Mouse (Mus musculus) gastrocnemius, adult 8-10 months (tissue): Measurements from ENCODE around the gene Mr1. TPM values are rescaled to one million over a fixed set of nuclear protein-coding genes. Genes with fewer than 3 reads are reported as not detected.

Experiments used
- DNase-seq, 2 experiments: peaks; one replicate each; pipeline ENCODE4 v3.0.0; 2022; ENCODE audit warnings: low spot score in 2 of 2
- total RNA-seq, 4 experiments: library from RNA; stranded (reverse); gene quantifications; 2 replicates each; pipeline ENCODE4 v1.2.4; 2022

Mr1 gene
- total RNA-seq, 4 experiments from 2014 or later: 12.4 to 16.1 (median 13.3) TPM

GRCm38 (mm10) chr1:155134866-155135265, 11.7 kb downstream of the Mr1 start:
- no peak for DNase-seq

DNA sequence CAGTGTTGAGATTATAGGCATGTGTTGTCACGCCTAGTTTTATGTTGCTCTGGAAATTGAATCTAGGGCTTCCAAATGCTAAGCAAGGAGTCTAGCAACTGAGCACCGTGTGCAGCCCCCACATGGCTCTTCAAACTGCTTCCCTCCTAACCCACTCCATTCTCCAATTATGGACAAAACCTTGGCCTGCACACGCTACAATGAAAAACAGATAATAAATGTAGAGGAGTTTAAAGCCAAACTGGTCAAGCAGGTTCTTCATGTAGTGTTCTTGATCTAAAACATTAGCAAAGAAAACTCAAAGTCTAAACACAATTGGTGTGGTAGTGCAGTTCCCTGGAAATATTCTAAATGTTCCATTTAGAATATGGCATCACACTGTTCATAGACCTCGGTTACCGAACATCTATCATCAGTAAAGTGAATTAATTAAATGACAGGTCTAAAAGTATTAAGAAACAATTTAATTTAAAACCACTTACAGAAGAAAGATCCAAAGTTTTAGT, 19.1 kb downstream of the Mr1 start:
- no peak for DNase-seq

DNA sequence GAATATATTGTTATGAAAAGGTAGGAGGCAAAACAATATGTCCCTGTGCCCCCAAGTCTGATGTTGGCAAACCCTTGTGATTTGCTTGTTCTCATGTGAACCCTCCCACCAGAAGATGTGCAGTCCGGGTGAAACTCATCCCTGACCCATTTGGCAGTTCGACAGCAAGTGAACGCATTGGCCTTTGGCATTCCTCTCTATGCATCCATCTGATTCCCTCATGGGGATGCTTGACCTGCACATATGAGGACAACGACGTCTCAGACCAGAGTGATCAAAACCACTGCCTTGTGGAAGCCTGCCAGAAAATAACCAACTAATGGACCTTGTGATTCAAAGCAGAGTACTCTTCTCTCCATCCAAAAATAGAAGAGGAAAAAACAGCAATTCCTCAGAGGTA, 19.9 kb downstream of the Mr1 start:
- no peak for DNase-seq

GRCm38 (mm10) chr1:155124397-155124796, 22.2 kb downstream of the Mr1 start:
- peak in 1 of 2 experiments; percentile 33 for DNase-seq

GRCm38 (mm10) chr1:155121977-155122939, 24.4 kb downstream of the Mr1 start:
- peak; percentile 84 to 90 for DNase-seq

DNA sequence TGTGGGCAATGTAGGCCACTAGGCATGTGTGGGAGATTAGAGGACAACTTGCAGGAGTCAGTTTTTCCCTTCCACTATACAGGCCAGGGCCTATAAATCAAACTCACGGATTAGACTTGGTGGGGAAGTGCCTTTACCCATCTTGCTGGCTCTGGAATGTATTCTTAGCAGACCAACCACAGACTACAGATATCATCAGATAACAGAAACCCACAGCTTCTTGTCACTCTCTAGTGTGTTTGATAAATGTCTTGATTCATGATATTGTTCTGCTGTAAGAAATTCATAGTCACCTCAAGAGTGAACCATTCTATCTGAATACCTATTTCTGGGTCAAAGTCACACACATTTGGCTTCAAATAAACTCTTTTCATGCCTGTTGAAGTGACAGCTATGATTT, 26.9 kb downstream of the Mr1 start:
- DNase-seq: no peak

DNA sequence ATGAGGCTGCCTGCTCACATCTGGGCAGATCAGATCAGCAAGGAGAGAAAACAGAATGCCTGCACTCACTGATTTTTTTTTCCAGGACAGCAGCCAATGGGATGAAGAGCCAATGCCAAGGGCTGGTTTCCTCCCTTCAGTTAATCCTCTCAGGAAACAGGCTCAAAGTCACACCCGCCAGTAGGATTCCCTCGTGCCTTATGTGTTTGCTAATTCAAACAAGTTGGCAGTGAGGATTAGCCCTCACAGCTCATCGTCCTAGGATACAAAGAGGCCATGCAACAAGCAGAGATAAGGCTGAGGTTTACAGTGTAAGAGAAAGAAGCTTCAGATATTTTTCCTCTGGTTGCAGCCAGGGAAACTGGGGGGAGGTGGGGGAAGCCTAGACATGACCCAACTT, 32.7 kb downstream of the Mr1 start:
- no peak for DNase-seq

- DNase-seq: no peak
Observed at GRCm38 (mm10) chr1:155112875-155113274, 33.7 kb downstream of the Mr1 start.

DNA sequence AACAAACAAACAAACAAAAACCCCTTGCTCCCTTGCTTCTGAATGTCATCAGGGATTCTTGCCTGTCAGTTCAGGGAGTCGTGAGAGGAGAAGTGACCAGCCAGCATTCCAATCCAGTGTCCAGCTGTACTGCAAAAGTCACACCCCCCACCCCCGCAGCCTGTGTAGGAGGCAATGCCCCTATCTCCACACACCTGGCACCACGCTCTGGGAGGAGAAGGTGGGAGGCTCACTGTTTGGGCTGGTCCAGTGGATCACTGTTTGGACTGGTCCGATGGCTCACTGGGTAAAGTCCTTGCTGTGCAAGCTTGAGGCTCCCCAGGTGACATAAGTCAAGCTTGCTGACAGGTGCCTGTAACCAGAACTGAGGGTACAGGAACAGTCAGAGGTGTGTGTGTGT, 34.5 kb downstream of the Mr1 start:
- DNase-seq: no peak

GRCm38 (mm10) chr1:155111491-155111890, 35.1 kb downstream of the Mr1 start:
- DNase-seq: no peak

- DNase-seq: no peak
Observed at GRCm38 (mm10) chr1:155109387-155110350, 36.9 kb downstream of the Mr1 start.

DNA sequence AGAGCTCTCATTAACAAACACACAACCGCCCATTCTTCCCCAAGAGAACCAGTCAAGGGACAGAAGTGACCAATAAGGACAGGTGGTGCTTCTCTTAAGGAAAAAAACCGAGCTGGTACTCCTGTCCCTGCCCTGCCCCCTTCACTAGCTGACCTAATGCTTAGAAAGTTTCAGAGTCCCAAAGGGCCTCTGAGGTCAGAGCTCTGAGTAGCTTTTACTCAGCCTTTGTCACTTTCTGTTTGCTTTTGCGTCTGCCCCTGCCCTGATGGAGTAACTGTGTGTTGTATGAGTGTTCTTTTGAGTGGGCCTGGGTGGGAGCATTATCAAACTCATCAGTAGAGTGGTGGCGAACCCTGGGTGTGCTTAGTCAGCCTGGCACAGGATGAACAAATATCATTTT, 38.2 kb downstream of the Mr1 start:
- no peak for DNase-seq

DNA sequence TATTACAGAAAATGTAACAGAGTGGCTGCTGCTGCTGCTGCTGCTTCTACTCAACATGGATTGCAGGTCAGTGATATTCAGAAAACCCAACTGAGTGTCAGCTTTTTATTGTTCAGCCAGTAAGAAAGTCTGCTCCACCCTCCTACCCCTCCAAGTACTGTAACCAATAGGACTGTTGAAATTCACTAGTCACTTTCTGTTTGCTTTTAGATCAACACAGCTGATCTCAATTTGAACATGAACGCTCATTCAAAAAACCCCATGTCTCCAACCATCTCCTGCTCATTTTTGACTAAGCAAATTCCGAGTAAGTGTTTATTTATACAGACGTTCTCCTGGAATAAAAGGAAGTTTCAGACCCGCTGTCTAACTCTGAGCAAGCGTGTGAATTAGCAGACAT, 38.8 kb downstream of the Mr1 start:
- DNase-seq: no peak

- DNase-seq: no peak
Observed at GRCm38 (mm10) chr1:155106310-155106709, 40.3 kb downstream of the Mr1 start.

DNA sequence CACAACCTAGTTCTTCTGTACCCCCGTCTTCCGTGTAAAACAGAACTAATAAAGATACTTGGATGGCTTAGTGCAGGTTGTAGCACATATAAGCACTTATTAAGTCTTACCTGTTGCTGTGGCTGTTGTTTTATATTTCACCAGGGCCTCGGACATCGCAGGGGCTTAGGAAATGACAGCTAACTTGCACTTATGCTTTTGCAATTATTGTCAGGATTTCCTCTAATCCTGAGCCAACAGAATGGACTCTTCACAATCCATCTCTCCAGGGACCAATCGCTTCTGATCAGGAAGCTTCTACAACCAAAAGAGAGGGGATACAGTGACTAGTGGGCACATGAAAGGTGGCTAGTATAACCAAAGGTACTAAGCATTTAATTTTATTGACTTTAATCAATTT, 42.6 kb downstream of the Mr1 start:
- DNase-seq: no peak

GRCm38 (mm10) chr1:155102631-155103030, 44.0 kb downstream of the Mr1 start:
- DNase-seq: no peak

DNA sequence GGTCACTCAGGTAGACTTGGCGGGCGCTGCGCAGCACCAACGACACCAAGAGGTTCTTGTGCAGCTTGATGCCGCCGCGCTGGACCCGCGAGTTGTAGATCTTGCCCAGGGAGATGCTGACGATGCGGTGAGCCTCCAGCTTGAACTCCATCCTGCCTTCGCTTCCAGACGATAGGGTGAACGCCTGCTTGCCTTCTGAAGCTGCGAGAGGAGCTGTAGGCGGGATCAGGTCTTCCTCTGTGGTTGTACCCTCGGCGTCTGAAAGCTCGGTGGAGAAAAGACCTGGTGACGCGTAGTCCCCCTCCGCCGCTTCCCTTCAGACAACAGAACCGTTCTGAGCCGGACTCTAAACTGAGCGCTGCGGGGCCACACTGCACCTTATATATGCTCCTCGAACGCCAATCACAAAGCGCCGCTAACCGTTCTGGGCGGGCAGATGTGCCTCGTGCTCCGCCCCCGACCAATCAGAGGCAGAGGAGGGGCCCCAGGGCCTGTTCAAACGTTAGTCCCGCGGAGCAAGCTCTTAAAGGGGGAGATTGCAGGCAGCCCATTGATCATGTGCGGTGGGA, 47.2 kb downstream of the Mr1 start, which contains the start of gene Ier5:
Gene Ier5 (minus strand): TSS at position 357 of the 569 bp plus-strand sequence.
- peak; percentile 89 to 92 for DNase-seq

DNA sequence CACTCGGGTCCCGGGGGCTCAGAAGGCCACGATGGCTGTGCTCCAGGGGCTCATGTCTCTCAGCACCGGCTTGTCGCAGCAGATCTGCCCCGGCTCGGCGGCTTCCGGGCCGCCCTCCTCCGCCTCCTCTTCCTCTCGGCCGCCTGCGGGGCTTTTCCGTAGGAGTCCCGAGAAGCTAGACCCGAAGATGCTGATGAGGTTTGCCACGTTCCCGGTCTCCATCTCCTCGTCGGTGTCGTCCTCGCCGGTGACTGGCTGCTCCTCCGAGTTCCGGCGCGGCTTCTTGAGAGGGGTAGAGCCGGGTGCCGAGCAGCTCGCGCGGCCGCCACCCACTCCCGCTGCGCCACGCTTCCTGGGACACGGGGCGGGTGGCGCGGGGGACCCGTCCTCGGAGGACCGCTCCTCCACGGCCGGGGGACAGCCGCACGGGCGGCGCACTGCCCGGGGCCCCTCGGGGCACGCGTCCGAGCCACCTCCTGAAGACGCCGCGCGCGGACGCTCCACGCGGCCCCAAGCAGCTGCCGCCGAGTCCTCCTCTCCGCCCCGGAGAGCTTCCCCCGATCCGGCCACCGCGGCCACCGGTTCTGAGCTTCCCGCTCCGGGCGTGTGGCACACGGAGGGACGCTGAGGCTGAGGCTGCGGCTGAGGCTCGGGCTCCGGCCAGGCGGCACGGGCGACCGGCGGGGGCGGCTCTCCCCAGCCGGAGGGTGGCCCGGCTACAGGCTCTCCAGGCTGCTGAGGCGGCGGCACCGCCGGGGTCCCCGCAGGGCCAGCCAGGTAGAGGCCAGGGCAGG, 47.9 kb downstream of the Mr1 start:
- DNase-seq: peak; percentile 22 to 30

- no peak for DNase-seq
Observed at GRCm38 (mm10) chr1:155097931-155098485, 48.6 kb downstream of the Mr1 start.

DNA sequence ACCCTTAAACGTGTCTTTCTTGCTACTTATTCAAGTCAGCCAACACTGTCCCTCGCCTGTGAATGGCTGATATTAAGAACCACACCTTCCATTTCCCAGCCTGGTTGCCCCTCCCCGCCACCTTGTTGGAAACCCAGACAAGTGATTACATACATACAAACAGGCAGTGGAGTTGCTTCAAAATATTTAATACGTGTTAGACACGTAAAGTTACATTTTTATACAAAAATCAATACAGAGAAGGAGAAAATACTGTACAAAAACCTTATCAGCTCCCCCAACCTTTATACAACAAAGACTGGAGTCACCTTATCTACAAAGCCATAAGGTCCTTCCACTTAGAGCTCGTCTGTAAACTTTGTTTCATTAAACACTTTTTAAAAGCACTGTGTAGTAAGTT, 49.3 kb downstream of the Mr1 start:
- no peak for DNase-seq
